Mouse (Mus musculus) heart, adult 8-10 months (tissue): ENCODE measurements around the gene Gpr179. TPM values are rescaled to one million over a fixed set of nuclear protein-coding genes. Genes with fewer than 3 reads are reported as not detected.
"Not testable (repeated sequence)": the region's sequence is repeated elsewhere in the genome, so short reads cannot be mapped to it uniquely, and the experiment has no call there.

Experiments used
- DNase-seq: peaks from one replicate; pipeline ENCODE4 v3.0.0; 2022; ENCODE audit warnings: low spot score
- total RNA-seq, 4 experiments: library from RNA; stranded (reverse); gene quantifications; 2 replicates each; pipeline ENCODE4 v1.2.4; 2022

The Gpr179 gene
- total RNA-seq, 4 experiments from 2014 or later, result 0.06 to 0.12 (median 0.06) TPM; not detected in 1

DNA sequence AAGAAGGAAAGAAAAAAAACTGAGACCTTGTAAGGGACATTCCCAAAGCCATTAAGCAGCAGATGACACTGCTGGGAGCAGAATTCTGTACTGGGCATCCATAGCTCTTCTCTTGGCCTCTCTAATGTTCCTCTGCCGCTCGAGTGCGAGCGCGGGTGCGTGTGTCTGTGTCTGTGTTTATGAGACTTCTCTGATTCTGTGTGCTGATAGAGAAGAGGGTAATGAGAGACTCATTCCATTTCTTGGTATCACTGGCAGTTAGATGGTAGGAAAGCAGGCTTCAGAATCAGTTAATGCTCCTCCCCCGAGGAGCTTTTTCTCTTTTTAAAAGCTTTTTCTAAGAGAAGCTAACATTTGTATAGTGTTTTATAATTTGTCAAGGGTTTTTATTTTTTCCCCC lies 3.4 kb upstream of the Gpr179 start:
- DNase-seq, result no peak

DNA sequence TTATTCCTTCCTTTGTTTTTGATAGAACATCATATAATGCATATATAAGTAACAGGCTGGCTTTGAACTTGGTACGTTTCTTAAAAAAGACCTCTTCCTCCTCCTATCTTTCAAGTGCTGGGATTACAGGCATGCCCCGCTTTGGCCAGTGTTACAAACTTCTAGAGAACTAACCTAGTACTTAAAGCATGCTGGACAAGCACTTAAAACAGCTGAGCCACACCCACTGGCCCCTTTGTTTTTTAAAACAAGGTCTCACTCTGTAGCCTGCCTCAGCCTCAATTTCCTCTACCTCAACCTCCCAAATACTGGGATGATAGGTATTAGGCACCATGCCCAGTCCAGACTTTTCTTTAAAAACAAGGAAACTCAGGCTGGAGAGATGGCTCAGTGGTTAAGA lies 2.8 kb upstream of the Gpr179 start:
- no peak for DNase-seq

DNA sequence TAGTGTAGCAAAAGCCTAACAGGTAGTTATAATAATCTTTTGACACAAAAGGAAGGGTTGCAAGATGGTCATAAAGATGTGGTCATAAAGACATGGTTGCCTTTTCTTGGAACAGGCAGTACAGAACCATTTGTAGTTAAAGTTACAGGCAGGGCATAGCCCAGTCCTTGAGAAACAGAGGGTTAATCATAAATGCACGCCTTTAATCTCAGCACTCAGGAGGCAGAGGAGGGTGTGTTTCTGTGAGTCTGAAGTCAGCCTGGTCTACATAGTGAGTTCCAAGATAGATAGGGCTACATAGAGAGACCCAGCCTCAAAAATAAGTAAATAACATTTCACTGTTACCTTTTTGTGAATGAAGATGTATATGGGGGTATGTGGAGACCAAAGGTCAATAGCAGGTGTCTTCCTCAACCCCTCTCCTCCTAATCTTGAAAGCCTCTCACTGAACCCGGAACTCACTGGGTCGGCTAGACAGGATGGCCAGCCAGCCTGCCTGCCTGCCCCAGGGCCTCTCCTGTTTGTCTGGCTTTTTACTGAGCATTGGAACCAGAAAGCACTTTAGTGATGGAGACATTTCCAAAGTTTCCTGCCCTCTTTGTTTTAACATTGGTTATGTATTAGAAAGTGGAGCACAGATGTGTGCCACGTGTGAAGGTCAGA lies 1.2 kb upstream of the Gpr179 start:
- DNase-seq, result no peak

DNA sequence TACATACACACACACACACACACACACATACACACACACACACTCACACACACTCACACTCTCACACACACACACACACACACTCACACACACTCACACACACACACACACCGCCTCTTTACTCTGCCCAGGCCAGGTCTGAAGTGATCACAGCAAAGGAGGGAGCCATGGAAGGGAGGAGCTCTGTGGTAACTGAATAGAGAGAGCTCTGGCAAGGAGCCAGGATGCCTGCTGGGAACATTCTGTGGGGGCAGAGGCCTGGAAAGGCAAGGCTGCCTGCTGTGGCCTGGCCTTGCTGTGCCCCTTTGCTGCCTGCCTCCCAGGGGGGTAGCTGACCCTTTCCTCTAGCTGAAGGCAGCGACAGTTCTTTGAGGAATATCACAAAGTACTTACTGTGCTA lies 1.8 kb downstream of the Gpr179 start:
- no peak for DNase-seq

DNA sequence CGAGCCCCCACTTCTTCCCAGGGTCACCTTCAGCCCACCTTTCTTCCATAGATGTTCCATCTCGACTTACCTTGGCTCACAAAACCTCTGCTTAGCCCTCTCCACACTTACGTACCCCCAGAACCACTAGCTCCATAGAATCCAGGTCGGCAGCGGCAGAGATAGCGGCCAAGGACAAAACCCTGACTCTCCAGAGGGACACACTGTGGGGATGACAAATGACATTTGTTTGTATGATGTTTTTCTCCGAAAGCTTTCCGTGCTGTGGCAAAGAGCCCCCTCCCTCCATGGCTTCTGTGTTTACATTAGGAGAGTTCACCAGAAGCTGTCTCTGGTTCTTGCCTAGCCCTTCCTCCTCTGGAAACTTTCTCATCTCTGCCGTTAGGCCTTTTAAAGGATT lies 4.6 kb downstream of the Gpr179 start:
- no peak for DNase-seq

DNA sequence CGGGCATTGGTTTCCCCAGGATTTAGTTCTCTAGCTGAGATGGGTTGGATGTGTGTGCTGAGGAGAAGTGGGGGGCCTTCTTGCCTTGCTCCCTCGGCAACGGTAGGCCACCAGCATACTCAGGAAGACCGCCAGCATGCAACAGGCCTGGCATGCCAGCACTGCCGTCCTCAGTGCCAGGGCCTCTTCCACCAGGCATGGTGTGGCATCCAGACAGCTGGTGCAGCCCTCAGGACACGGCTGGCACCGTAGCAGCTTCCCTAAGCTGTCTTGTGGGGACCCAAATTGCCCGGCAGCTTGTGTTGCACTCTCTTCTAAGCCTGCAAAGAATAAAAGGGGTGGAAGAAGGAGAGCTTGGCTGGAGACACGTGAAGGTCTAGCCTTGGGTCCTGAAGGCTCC lies 5.5 kb downstream of the Gpr179 start:
- DNase-seq, result no peak

DNA sequence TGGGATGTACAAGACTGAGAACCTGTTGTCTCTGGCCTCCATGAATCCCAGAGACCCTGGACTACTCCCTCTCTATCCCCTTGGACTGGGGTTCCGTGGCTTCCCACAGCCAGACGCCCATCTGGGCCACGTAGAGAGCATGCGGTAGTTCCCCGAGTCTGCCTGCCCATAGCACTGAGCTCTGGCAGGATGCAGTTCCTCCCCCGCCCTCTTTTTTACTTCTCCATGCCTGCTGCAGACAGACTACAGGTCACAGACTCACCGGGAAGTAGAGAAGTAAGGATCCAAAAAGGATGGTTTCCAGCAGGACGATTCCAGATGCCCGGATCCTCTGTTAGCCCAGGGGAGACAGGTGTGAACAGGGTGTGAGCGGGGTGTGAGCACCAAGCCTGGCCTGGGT lies 6.4 kb downstream of the Gpr179 start:
- no peak for DNase-seq

DNA sequence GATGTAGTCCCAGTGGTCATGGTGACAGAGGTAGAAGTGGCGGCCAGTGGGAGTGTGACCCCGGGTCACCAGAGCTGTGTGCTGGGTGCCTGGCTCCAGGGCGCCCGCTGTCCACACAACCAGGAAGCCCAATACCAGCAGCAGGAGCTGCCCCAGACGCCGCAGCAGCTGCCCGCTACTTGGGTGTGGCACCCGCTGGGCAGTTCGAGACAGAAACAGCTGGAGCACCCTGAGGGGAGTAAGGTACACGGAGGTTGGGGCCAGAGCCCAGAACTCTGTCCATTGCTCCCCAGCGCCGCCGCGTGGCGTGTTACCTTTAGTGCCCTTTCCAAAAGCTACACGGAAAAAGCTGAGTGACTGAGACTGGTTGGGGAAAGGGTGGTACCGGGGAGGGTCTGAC lies 8.3 kb downstream of the Gpr179 start:
- no peak for DNase-seq

DNA sequence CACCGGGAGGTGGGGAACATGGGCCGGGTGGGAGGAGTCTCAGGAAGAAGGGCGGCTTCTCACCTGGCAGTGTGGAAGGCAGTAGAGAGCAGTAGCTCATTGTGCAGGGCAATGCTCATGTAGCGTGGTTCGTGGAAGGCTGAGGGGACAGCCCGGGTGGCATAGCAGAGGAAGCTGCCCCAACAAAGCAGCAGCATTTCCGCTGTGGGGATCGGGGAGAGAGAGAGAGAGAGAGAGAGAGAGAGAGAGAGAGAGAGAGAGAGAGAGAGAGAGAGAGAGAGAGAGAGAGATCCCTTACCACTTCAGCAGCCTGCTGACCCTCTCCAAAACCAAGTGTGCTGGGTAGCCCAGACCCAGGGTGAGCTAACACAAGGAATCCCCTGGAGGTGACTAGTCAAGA lies 8.7 kb downstream of the Gpr179 start:
- DNase-seq, result no peak

DNA sequence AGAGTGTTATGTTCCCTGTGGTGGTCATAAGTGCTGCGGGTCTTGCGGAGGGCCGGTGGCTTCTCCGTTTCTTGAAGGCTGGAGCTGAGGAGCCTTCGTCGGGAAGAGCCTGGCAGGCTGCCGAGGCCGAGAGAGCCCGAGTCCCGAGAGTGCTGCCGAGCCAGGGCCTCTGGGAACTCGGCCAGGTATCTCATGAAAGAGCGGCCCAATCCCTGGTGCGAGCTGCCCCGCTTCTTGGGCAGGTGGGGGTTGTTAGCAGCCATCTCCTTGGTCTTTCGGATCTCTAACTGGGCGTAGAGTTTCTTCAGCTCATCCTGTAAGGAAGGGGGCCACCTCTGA lies 12.9 kb downstream of the Gpr179 start:
- no peak for DNase-seq

DNA sequence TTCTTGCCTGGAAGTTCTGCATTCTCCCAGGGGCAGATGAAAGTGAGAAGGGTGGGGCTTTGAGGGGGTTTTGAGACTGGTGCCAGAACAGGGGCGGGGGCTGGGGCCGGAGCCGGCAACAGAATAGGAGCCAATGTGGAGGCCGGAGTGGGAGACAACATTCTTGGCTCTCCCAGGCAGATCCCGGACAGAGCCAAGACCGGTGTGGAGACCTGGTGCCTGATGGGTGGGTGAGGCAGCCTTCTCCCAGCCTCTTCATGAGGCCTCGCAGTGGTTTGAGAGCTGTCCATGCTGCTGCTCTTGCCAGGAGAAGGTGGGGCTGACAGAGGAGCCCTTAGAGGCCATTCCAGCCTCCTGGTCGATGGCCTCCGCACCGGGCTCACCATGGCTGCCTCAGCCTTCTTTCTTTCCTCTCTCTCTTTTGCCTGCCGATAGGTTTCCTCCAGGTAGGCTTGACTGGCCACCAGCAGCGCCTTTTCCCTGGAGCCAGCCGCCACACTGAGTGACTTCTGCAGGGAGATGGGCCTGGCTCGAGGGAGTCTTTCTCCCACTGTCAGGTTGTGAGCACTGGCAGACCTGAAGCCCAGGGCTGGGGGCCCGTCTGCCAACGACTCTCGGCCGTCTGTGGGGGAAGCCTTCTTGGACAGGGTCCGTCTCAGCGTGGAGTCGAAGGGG lies 13.4 kb downstream of the Gpr179 start:
- no peak for DNase-seq

DNA sequence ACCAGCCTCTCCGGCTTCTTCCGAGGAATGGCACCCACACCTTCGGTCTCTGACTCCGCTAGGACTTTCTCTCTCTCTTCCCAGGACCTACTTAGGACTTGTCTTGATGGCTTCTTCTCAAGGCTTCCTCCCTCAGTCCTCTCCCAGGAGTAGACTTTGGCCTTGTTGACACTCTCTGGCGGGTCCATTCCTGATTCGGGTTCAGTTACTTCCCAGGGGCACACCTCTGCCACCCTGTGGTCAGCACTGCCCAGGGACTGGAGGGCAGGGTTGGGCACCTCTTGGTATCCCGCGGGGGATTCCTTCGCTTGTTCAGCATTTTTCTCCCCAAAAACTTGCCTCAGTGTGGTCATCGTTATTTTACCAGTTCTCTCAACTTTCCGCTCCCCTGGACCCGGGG lies 14.5 kb downstream of the Gpr179 start:
- no peak for DNase-seq

DNA sequence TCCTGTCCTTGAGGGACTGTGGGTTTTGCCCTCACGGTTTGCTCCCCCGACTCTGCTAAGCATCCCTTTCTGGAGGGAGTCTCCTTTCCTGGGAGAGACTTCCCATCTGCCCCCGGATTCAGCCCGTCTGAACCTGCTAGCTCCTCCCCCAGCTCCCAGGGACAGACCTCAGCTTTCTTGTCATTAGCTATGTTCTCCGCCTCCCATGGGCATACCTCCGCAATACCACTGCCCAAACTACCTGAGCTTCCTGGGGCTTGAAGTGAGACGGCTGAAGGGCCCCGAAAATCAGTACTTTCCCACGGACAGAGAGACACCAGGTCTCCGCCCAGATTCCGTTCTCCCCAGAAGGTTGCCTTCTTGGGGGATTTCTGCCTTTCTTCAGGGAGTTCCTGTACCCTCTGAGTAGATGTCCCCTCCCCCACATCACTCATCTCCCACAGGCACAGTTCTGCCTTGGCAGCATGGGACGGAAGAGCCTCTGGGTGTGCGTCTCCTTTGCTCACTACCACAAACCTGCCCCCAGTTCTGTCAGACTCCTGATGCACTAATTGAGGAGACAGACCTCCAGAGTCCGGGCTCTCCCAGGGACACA lies 15.0 kb downstream of the Gpr179 start:
- DNase-seq, result no peak

DNA sequence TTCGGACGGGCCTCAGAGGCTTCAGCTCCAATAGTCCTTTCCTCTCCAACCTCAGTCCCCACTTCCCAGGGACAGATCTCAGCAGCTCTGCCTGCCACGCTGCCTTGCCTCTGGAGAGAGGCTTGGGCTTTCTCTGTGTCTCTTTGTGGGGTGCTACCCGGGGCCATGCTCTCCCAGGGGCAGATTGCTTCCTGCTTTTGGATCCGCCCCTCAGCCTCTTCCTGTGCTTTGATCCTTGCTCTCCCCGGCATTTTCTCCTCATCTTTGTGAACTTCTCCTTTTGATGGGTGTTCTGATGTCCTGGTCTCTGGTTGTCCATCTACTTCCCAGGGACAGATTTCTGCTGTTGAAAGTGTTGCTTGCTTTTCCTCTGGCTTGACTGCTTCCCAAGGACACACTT lies 15.6 kb downstream of the Gpr179 start:
- DNase-seq, result no peak

DNA sequence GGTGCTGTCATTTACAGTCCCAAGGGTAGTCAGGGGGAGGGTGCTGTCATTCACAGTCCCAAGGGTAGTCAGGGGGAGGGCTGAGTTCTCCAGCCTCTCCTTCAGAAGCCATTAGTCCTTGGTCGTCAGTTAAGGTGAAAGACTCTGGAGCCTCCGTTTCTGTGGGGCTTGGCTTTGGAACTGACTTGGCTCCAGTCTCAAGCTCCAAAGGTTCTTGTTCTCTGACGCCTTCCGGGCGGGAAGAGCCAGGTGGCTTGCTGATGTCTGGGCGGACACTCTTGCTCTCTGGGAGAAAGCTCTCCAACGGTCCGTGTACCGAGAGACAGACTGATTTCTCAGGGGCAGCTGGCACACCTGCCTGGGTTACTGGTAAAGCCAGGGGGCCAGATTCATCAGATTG lies 17.5 kb downstream of the Gpr179 start:
- no peak for DNase-seq

DNA sequence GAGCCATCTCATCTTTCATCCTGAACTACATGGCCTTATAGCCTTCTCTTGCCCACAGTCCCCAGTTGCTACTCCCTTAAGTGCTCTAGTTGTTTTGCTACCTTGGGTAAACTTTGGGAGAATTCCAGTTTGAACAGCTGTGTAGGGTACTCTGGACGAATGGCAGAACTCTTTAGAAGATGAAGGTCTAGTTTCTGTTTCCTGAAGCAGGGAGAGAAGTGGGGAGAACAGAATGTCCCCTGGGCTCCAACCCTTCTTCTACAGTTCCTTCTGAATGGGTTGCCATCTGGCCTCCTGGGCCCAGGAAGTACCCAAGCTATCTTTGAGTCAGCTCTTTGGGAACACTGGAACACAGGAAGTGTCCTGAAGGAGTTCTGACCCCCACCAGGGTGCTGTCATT lies 18.0 kb downstream of the Gpr179 start:
- no peak for DNase-seq

DNA sequence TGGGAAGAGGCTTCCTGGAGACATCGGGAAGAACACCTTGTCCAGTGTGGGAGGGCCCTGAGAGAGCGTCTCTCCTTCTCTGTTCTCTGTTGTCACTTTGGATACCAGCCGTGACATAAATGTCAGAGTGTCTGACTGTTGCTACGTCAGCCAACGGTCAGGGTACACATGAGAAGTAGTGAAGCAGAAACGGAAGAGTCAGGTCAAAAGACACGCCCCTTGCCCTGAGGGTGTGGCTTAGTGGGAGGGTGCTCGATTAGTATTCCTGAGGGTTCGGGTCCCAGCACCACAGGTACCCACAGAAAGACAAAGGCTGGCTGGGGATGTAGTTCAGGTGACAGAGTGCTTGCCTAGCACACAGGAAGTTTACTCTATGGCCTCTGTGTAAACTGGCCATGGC lies 18.8 kb downstream of the Gpr179 start:
- no peak for DNase-seq

DNA sequence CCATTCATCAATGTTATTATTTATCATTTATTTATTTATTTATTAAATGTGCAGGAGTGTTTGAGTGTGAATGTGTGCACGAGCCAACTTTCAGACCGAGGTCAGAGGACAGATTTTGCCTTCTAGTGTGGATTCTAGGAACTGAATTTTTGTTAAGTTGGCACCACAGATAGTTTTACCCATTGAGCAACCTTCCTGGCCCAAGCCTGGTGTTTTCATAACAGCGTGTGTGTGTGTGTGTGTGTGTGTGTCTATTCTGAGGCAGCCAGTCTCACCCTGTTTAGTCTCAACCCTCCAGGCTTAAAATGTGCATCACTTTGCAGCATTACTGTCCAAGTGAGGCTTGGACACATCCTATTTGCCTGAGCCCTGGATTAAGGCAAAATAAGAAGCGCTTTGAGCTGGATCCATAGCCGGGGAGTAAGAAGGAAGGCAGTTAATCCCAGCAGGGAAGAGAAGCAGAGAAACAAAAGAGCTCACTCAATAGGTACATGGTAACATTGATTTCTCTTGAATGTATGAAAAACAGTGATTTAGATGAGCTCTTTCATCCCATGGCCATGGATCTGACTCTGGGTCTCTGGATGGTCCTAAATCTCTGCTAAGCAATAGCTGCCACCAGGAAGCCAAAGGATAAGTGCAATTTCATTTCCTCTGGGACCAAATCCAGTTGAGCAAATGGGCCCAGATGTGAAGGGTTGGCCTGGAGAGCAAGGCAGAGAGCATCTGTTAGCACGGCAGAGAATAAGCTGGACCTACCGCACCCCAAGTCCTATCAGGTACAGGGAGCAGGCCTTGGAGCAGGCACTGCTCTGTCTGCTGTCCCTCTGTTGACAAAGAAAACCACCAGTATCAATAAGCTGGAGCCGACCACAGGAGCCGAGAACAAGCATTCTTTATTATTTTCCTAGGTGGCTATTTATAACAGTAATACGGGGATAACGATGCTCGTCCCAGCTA lies 20.4 kb downstream of the Gpr179 start:
- no peak for DNase-seq

DNA sequence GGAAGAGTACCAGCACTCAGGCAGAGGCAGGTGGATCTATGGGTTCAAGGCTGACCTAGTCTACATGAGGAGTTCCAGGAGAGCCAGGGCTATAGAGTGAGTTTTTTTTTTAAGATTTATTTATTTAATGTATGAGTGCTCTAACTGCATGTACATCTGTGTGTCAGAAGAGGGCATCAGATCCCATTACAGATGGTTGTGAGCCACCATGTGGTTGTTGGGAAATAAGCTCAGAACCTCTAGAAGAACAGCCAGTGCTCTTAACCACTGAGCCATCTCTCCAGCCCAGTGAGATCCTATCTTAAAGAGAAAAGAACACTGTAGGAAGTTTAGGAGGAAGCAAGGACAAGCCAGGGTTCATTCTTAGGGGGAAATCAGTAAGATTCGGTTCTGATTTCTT lies 21.6 kb downstream of the Gpr179 start:
- DNase-seq, result no peak

DNA sequence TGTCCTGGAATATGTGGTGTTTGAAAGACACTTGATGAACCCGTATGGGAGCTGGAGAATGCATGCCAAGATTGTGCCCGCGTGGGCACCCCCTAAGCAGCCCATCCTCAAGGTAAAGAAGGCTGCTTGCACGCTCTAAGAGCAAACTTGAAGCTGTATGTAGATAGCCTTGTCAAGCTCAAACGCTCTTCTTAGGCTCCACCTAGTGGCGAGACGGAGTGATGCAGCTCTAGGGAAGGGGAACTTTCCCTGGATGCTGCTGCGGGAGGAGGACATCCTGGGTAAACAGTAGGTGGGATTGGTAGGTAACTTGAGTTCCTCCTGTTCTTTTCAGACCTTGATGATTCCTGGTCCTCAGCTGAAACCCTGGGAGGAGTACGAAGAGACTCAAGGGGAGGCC lies 23.7 kb downstream of the Gpr179 start:
- DNase-seq, result peak; percentile 60

DNA sequence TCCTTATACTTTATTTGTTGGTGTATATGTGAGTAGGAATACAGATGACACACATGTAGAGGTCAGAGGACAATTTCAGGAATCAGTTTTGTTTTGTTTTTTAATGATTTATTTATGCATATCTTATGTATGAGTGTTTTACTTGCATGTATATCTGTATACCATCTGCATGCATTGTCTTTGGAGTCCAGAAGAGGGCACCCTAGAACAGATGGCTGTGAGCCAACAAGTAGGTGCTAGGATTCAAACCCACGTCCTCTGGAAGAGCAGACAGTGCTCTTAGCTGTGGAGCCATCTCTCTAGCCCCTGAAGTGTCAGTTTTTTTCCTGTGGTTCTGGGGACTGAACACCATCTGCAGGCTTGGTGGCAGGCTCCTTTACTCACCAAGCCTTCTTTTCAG lies 26.7 kb downstream of the Gpr179 start:
- DNase-seq, result no peak

DNA sequence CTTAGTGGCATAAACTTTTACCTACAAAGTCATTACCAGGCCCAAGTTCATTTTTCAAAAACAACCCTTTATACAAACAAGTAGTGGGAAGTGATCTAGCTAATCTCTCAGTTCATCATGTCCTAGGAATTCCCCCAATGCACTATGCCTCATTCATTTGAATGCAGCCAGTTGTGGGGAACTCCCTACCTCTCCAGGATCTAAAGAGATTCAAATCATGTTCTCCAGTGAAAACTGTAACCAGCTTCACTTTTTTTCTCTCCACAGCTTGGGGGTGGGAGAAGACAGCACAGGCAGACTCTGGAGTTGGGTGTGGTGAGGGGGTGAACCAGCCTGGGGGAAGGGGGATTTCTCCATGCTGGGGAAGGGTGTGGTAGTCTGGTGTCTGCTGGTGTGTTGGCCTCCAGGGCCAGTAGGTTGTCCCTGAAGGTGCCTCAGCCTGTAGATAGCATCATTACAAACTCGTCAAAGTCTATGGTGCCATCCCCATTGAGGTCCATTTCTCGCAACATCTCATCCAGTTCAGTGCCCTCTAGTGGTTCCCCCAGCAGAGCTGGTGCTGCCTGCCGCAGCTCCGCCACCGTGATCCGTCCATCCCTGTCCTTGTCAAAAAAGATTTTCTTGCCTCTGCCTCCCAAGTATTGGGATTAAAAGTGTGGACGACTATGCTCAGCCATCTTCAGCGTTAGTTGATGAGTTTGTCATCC lies 29.8 kb downstream of the Gpr179 start:
- DNase-seq, result not testable (repeated sequence)
